Mouse (Mus musculus) spleen, postnatal 4 days (tissue): Measurements from ENCODE around the gene N4bp2.
A peak's percentile ranks its signal among the peaks of the same experiment; 100 is the strongest.
"Not testable (repeated sequence)": the region's sequence is repeated elsewhere in the genome, so short reads cannot be mapped to it uniquely, and the experiment has no call there.

Source experiments
- DNase-seq, 2 experiments: peaks; one replicate each; pipeline ENCODE4 v3.0.0; 2022; ENCODE audit warnings: low spot score in 2 of 2

Gene N4bp2

GRCm38 (mm10) chr5:65763916-65764785 is 830 bp downstream of the N4bp2 start:
- peak; percentile 79 to 89 for DNase-seq

- DNase-seq: peak; percentile 87 to 88
These were observed 1.7 kb downstream of the N4bp2 start for GRCm38 (mm10) chr5:65764786-65765634.

GRCm38 (mm10) chr5:65765635-65765911 is 2.3 kb downstream of the N4bp2 start:
- no peak for DNase-seq

GRCm38 (mm10) chr5:65768007-65768406 is 4.7 kb downstream of the N4bp2 start:
- no peak for DNase-seq

GRCm38 (mm10) chr5:65770065-65770464 is 6.7 kb downstream of the N4bp2 start:
- DNase-seq: no peak

- DNase-seq: no peak
These were observed 7.2 kb downstream of the N4bp2 start for GRCm38 (mm10) chr5:65770493-65770892.

- DNase-seq: not testable (repeated sequence)
These were observed 10.6 kb downstream of the N4bp2 start for GRCm38 (mm10) chr5:65773957-65774356.

GRCm38 (mm10) chr5:65776166-65776565 is 12.8 kb downstream of the N4bp2 start:
- DNase-seq: no peak

- no peak for DNase-seq
These were observed 13.6 kb downstream of the N4bp2 start for GRCm38 (mm10) chr5:65776907-65777306.

- DNase-seq: not testable (repeated sequence)
These were observed 15.7 kb downstream of the N4bp2 start for GRCm38 (mm10) chr5:65778986-65779385.

- DNase-seq: no peak
These were observed 16.2 kb downstream of the N4bp2 start for GRCm38 (mm10) chr5:65779401-65780063.

- DNase-seq: no peak
These were observed 17.9 kb downstream of the N4bp2 start for GRCm38 (mm10) chr5:65781147-65781715.

GRCm38 (mm10) chr5:65781769-65782715 is 18.7 kb downstream of the N4bp2 start:
- no peak for DNase-seq

GRCm38 (mm10) chr5:65790604-65791225 is 27.4 kb downstream of the N4bp2 start:
- DNase-seq: no peak

GRCm38 (mm10) chr5:65794202-65794601 is 30.9 kb downstream of the N4bp2 start:
- peak in 1 of 2 experiments; percentile 26 for DNase-seq

- DNase-seq: no peak
These were observed 31.4 kb downstream of the N4bp2 start for GRCm38 (mm10) chr5:65794702-65795101.

- DNase-seq: peak in 1 of 2 experiments; percentile 45
These were observed 32.1 kb downstream of the N4bp2 start for GRCm38 (mm10) chr5:65795293-65795993.

- DNase-seq: no peak
These were observed 32.6 kb downstream of the N4bp2 start for GRCm38 (mm10) chr5:65795994-65796298.

GRCm38 (mm10) chr5:65823601-65824133 is 60.3 kb downstream of the N4bp2 start:
- peak; percentile 32 to 70 for DNase-seq

GRCm38 (mm10) chr5:65826476-65826875 is 63.2 kb downstream of the N4bp2 start:
- no peak for DNase-seq
